Mouse (Mus musculus): ENCODE measurements at regions not wholly inside any gene's neighbourhood (a gene's known extent, or its start where the extent isn't known, plus 50 kb on each side); places are given as distances from the start of the nearest gene placed in this dataset.

DNA sequence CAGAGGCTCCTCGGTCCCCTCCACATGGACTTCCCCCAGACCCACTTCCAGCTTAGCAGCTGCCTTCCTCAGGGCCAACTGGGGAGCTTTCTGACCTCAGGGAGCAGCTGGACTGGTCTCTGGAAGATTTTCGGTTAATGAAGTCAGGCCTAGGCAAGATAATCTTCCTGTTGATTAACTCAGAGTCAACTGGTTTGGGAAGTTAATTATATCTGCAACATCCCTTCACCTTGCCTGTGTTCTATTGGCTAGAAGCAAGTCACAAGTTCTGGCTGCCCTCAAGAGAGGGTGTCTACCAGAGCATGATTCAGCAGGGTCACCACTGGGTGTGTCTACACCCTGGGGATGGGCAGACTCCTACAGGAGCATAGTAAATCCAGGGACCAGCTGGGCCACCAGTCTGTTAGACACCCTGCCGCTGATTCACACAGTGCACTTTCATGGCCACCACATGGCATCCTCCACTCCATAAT lies 53.9 kb upstream of the Maml3 start:
- H3K9ac ChIP-seq (replicated peaks; ENCODE audit: low read length): no peak overlapping the region
- 75% methylated on average over 3 of the region's 3 CpGs for WGBS
- no peaks in the 10 kb centered on the region for H3K9me3 ChIP-seq (ENCODE audit: low read length)
- no peak overlapping the region for H3K27ac ChIP-seq (ENCODE audit: low read length)
- ATAC-seq (ENCODE audit: low FRiP score, low TSS enrichment): no peak
- H3K36me3 ChIP-seq (ENCODE audit: insufficient read depth, low read length): no peaks in the 10 kb centered on the region
- H3K4me2 ChIP-seq (replicated peaks; ENCODE audit: low read depth, low read length): no peak overlapping the region
- no peaks in the 10 kb centered on the region for H3K4me1 ChIP-seq (ENCODE audit: insufficient read depth, low read length)
- no peaks in the 10 kb centered on the region for H3K27me3 ChIP-seq (ENCODE audit: insufficient read depth, low read length)
- H3K4me3 ChIP-seq (ENCODE audit: low read length): no peak overlapping the region

DNA sequence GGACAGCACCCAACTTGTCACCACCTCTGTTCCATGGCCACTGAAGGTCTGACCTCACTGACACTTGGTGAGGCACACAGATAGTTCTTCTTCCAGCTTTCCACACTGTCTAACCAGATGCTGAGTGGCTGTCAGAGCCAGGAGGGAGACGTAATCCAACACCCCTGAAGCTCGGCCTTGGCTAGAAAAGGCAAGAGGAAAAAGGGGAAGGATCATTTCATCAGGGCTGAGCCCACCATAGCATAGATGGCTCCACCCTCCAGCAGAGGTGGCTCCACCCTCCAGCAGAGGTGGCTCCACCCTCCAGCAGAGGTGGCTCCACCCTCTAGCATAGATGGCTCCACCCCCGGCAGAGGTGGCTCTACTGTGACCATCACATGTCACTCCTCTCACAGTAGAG lies 56.8 kb upstream of the Maml3 start:
- 40% methylated on average over 3 of the region's 3 CpGs for WGBS
- no peaks in the 10 kb centered on the region for H3K4me1 ChIP-seq (ENCODE audit: insufficient read depth, low read length)
- ATAC-seq (ENCODE audit: low FRiP score, low TSS enrichment): no peak
- no peak overlapping the region for H3K9ac ChIP-seq (replicated peaks; ENCODE audit: low read length)
- H3K4me2 ChIP-seq (replicated peaks; ENCODE audit: low read depth, low read length): no peak overlapping the region
- no peaks in the 10 kb centered on the region for H3K27me3 ChIP-seq (ENCODE audit: insufficient read depth, low read length)
- no peak overlapping the region for H3K4me3 ChIP-seq (ENCODE audit: low read length)
- H3K27ac ChIP-seq (ENCODE audit: low read length): no peak overlapping the region
- no peaks in the 10 kb centered on the region for H3K36me3 ChIP-seq (ENCODE audit: insufficient read depth, low read length)
- no peaks in the 10 kb centered on the region for H3K9me3 ChIP-seq (ENCODE audit: low read length)

DNA sequence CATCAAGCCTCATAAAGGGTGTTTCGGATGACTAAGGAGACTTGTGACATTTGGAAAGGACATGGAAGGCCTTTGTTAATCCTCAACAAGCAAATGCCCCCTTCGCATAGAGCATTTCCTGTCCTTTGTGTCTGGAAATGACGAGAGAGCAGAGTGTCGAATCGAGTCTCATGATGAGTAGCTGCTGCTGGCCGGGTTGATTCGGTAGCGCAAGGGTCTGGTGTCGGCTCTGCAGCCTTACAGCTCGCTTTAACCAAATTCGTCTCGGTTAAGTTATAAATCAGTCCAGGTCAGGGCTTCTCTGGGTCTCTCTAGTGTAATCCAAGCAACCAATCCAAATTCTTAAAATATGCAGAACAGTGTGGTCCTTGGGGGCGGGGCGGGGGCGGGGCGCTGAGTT lies 59.1 kb upstream of the Maml3 start:
- no peak overlapping the region for H3K27ac ChIP-seq (ENCODE audit: low read length)

DNA sequence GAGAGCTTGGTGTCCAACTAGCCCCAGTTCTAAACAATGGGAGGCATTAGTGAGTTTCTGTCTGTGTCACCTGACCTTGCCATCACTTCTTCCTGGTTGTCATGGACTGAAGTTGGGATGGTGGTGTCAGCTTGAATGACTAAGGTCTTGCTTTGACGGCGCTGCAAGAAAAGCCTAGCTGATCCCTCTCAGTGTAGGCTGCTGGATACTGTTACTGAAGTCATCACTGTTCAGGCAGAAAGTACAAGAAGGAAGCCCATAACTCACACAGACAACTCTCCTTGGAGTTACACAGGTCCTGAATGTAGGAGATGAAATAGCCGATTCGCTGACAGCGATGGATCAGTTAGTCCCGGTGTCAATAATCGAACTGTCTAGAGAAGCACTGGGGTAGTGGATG lies 62.5 kb upstream of the Maml3 start:
- Histone ChIP-seq H3K4me3 (ENCODE audit: low read length) (no peak overlapping the region), H3K27me3 (ENCODE audit: insufficient read depth, low read length) (no peaks in the 10 kb centered on the region), H3K36me3 (ENCODE audit: insufficient read depth, low read length) (no peaks in the 10 kb centered on the region), H3K9ac (replicated peaks; ENCODE audit: low read length) (no peak overlapping the region), H3K4me2 (replicated peaks; ENCODE audit: low read depth, low read length) (no peak overlapping the region), H3K4me1 (ENCODE audit: insufficient read depth, low read length) (peaks cover 6% of the 10 kb centered on the region), H3K9me3 (ENCODE audit: low read length) (no peaks in the 10 kb centered on the region), H3K27ac (ENCODE audit: low read length) (no peak overlapping the region)
- ATAC-seq (ENCODE audit: low FRiP score, low TSS enrichment): no peak
- 62% methylated on average over 7 of the region's 7 CpGs for WGBS

More for the DNA sequence above, 59.1 kb upstream of the Maml3 start:
- WGBS: 37% methylated on average over 16 of the region's 16 CpGs
- Histone ChIP-seq H3K27me3 (ENCODE audit: insufficient read depth, low read length) (no peaks in the 10 kb centered on the region), H3K36me3 (ENCODE audit: insufficient read depth, low read length) (no peaks in the 10 kb centered on the region), H3K4me3 (ENCODE audit: low read length) (no peak overlapping the region), H3K9me3 (ENCODE audit: low read length) (no peaks in the 10 kb centered on the region), H3K4me1 (ENCODE audit: insufficient read depth, low read length) (peaks cover under 1% of the 10 kb centered on the region; the same call in 1 of the 2 replicates), H3K9ac (replicated peaks; ENCODE audit: low read length) (no peak overlapping the region), H3K4me2 (replicated peaks; ENCODE audit: low read depth, low read length) (peak overlapping the region; percentile 24; the same call in 1 of the 2 replicates)
- peak; percentile 79 for ATAC-seq (ENCODE audit: low FRiP score, low TSS enrichment)

DNA sequence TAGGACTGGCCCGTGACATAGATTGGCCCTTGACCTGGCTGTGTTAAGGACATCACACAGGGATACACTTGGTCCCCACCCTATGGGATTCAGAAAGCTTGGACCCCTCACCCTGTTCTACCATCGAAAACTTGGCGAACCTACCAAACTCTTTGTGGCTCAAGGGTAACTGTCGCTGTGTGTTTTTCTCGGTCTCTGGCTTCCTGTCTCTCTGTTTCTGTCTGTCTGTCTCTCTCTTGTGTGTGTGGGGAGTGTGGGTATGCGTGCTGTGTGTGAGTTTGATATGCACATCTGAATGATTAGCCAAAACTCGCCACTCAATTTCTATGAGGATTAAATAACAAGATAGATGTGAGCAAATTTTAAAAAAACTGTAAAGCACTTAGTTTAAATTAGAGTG lies 66.0 kb upstream of the Maml3 start:
- no peak for ATAC-seq (ENCODE audit: low FRiP score, low TSS enrichment)
- no peak overlapping the region for H3K4me3 ChIP-seq (ENCODE audit: low read length)
- no peak overlapping the region for H3K27ac ChIP-seq (ENCODE audit: low read length)
- H3K4me2 ChIP-seq (replicated peaks; ENCODE audit: low read depth, low read length): no peak overlapping the region
- no peaks in the 10 kb centered on the region for H3K27me3 ChIP-seq (ENCODE audit: insufficient read depth, low read length)
- no peaks in the 10 kb centered on the region for H3K9me3 ChIP-seq (ENCODE audit: low read length)
- H3K9ac ChIP-seq (replicated peaks; ENCODE audit: low read length): no peak overlapping the region
- H3K36me3 ChIP-seq (ENCODE audit: insufficient read depth, low read length): no peaks in the 10 kb centered on the region
- peaks cover 10% of the 10 kb centered on the region for H3K4me1 ChIP-seq (ENCODE audit: insufficient read depth, low read length)
- WGBS: 94% methylated on average over 7 of the region's 7 CpGs

DNA sequence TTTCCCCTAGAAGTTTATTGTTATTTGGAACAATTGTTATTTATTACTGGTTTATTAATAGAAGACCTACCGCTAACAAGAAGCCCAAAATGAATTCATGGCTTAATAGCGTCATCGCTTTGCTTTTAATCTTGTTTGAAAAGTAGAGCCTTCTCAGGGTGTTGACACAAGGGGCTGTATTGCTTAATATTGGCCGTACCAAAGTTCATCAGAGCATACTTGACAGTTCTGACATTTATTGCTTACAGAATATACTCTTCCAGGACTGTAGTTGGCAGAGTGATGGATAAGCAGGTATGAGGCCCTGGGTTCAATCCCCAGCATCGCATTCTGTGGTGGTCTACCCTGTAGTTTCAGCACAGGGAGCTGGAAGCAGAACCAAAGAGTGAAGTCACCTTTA lies 66.4 kb upstream of the Maml3 start:
- ATAC-seq (ENCODE audit: low FRiP score, low TSS enrichment): no peak
- Histone ChIP-seq H3K9me3 (ENCODE audit: low read length) (no peaks in the 10 kb centered on the region), H3K27ac (ENCODE audit: low read length) (no peak overlapping the region), H3K36me3 (ENCODE audit: insufficient read depth, low read length) (no peaks in the 10 kb centered on the region), H3K9ac (replicated peaks; ENCODE audit: low read length) (no peak overlapping the region), H3K4me3 (ENCODE audit: low read length) (no peak overlapping the region), H3K27me3 (ENCODE audit: insufficient read depth, low read length) (no peaks in the 10 kb centered on the region), H3K4me2 (replicated peaks; ENCODE audit: low read depth, low read length) (no peak overlapping the region), H3K4me1 (ENCODE audit: insufficient read depth, low read length) (peaks cover 11% of the 10 kb centered on the region)
- 92% methylated on average over 5 of the region's 5 CpGs for WGBS

DNA sequence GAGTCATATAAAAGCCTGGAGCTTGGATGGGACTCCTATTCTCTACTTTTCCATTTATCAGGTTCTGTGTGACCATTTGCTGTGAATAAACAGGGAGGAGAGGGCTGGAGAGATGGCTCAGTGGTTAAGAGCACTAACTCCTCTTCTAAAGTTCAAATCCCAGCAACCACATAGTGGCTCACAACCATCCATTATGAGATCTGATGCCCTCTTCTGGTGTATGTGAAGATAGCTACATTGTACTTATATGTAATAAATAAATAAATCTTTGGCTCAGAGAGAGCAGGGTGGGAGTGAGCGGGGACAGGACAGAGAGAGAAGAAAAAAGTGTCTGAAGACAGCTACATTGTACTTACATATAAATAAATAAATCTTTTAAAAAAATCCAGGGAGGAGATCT lies 68.6 kb upstream of the Maml3 start:
- ATAC-seq (ENCODE audit: low FRiP score, low TSS enrichment): no peak
- Histone ChIP-seq H3K27me3 (ENCODE audit: insufficient read depth, low read length) (no peaks in the 10 kb centered on the region), H3K4me3 (ENCODE audit: low read length) (no peak overlapping the region), H3K27ac (ENCODE audit: low read length) (no peak overlapping the region), H3K4me1 (ENCODE audit: insufficient read depth, low read length) (peaks cover 11% of the 10 kb centered on the region), H3K9ac (replicated peaks; ENCODE audit: low read length) (no peak overlapping the region), H3K4me2 (replicated peaks; ENCODE audit: low read depth, low read length) (no peak overlapping the region), H3K36me3 (ENCODE audit: insufficient read depth, low read length) (no peaks in the 10 kb centered on the region), H3K9me3 (ENCODE audit: low read length) (no peaks in the 10 kb centered on the region)
- WGBS: 90% methylated on average over 1 of the region's 1 CpGs

DNA sequence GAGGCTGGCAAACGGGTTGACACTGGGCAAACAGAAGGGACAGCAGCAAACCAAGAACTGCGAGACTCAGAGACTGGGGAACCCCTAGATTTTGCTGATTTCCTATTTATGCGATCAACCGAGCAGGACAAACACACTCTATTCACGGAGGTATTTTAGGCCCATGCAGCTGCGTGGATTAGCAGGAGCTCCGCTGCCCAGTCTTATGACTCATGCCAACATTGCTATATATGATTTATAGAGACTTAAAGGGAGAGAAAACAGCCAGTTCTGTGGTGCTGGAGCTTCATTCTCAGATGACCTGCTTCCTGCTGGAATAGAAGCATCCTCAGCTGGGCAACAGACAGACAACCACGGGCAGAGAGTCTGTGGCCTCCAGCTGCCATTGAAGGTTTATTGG lies 71.2 kb upstream of the Maml3 start:
- Histone ChIP-seq H3K9me3 (ENCODE audit: low read length) (no peaks in the 10 kb centered on the region), H3K4me2 (replicated peaks; ENCODE audit: low read depth, low read length) (no peak overlapping the region), H3K4me3 (ENCODE audit: low read length) (no peak overlapping the region), H3K9ac (replicated peaks; ENCODE audit: low read length) (no peak overlapping the region), H3K36me3 (ENCODE audit: insufficient read depth, low read length) (no peaks in the 10 kb centered on the region), H3K4me1 (ENCODE audit: insufficient read depth, low read length) (peaks cover 31% of the 10 kb centered on the region), H3K27me3 (ENCODE audit: insufficient read depth, low read length) (no peaks in the 10 kb centered on the region), H3K27ac (ENCODE audit: low read length) (no peak overlapping the region)
- ATAC-seq (ENCODE audit: low FRiP score, low TSS enrichment): no peak
- 51% methylated on average over 8 of the region's 8 CpGs for whole genome bisulfite sequencing

DNA sequence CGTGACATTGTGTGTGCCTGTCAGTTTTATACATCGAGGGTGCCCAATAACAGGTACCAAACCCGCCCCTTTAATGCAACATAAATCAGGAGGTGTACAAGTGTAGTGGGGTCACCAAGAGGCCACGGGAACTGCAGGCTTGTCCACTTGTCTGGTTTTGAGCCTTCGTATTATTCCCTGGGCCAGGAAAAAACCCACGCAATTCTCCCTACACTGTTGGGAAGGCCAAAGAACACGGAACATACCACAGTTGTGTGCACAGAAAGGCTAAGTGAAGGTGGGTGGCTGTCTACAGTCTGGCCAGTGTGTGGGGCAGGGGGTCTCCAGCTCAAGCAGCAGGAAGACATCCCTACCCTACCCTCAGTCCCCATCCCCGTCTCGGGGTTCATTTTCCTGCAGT lies 74.0 kb upstream of the Maml3 start:
- peaks cover 36% of the 10 kb centered on the region for H3K4me1 ChIP-seq (ENCODE audit: insufficient read depth, low read length)
- 45% methylated on average over 9 of the region's 9 CpGs for WGBS
- no peak overlapping the region; the same call in 1 of the 2 replicates for H3K9ac ChIP-seq (replicated peaks; ENCODE audit: low read length)
- H3K27me3 ChIP-seq (ENCODE audit: insufficient read depth, low read length): no peaks in the 10 kb centered on the region
- H3K4me2 ChIP-seq (replicated peaks; ENCODE audit: low read depth, low read length): peak overlapping the region; percentile 30; the same call in 1 of the 2 replicates
- ATAC-seq (ENCODE audit: low FRiP score, low TSS enrichment): no peak
- no peaks in the 10 kb centered on the region for H3K9me3 ChIP-seq (ENCODE audit: low read length)
- no peaks in the 10 kb centered on the region for H3K36me3 ChIP-seq (ENCODE audit: insufficient read depth, low read length)
- no peak overlapping the region for H3K4me3 ChIP-seq (ENCODE audit: low read length)
- H3K27ac ChIP-seq (ENCODE audit: low read length): peak overlapping the region; percentile 91

DNA sequence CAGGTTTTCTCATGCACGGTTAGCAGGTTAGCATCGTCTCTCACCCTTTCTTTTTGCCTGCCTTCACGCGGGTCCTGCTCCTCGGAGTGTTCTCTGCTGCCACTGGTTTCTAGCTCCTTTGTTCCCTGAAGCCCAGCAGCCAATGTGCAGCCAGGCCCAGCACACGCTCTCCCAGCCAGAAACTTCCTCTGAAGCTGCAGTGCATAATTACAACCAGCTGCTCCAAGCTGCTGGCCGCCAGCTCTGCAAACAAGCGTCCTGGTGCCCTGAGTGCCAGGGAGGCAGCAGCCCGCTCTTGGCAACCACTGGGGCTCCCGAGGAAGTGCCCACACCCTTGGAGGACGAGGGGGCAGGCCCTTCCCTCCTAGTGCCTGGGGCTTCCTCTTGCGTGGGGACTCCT lies 74.8 kb upstream of the Maml3 start:
- H3K27me3 ChIP-seq (ENCODE audit: insufficient read depth, low read length): no peaks in the 10 kb centered on the region
- 3% methylated on average over 12 of the region's 12 CpGs for WGBS
- no peaks in the 10 kb centered on the region for H3K36me3 ChIP-seq (ENCODE audit: insufficient read depth, low read length)
- peak overlapping the region; percentile 30 for H3K4me2 ChIP-seq (replicated peaks; ENCODE audit: low read depth, low read length)
- no peaks in the 10 kb centered on the region for H3K9me3 ChIP-seq (ENCODE audit: low read length)
- peak; percentile 75 for ATAC-seq (ENCODE audit: low FRiP score, low TSS enrichment)
- peak overlapping the region; percentile 59 for H3K9ac ChIP-seq (replicated peaks; ENCODE audit: low read length)
- peak overlapping the region; percentile 91 for H3K27ac ChIP-seq (ENCODE audit: low read length)
- H3K4me1 ChIP-seq (ENCODE audit: insufficient read depth, low read length): peaks cover 39% of the 10 kb centered on the region
- peak overlapping the region; percentile 11; the same call in 1 of the 2 replicates for H3K4me3 ChIP-seq (ENCODE audit: low read length)

Data from kidney, embryonic 16.5 days (tissue).